Mouse (Mus musculus) neural tube, embryonic 11.5 days (tissue): ENCODE measurements around the gene Fcer1g. TPM values are rescaled to one million over a fixed set of nuclear protein-coding genes. Genes with fewer than 3 reads are reported as not detected.

Experiments
- ATAC-seq: fragments of 200-750 bp; cut with Nextera tagmentation; 2 replicates; pipeline ENCODE4 v1.8.0; 2017; ENCODE audit warnings: moderate number of reproducible peaks, mild to moderate bottlenecking, moderate TSS enrichment, moderate library complexity; ENCODE audit not compliant: insufficient read depth, low FRiP score, low TSS enrichment
- DNase-seq: peaks from one replicate; pipeline ENCODE4 v3.0.0-alpha.2; 2015; ENCODE audit warnings: low spot score
- H3K27ac ChIP-seq: fragments of 300-500 bp; sonication (generic); 2 replicates; pipeline ENCODE4 v1.5.1; 2014; ENCODE audit warnings: low read depth, mild to moderate bottlenecking, low read length
- H3K27me3 ChIP-seq: fragments of 300-500 bp; sonication (generic); 2 replicates; pipeline ENCODE4 v1.6.1; 2014; ENCODE audit warnings: mild to moderate bottlenecking, low read length, mixed read lengths; ENCODE audit not compliant: control insufficient read depth, insufficient read depth
- H3K36me3 ChIP-seq: fragments of 300-500 bp; sonication (generic); 2 replicates; pipeline ENCODE4 v1.6.1; 2014; ENCODE audit warnings: mild to moderate bottlenecking, low read length, moderate library complexity, mixed read lengths; ENCODE audit not compliant: control insufficient read depth, insufficient read depth
- H3K4me1 ChIP-seq: fragments of 300-500 bp; sonication (generic); 2 replicates; pipeline ENCODE4 v1.6.1; 2014; ENCODE audit warnings: low read length, mixed read lengths; ENCODE audit not compliant: control insufficient read depth, insufficient read depth
- H3K4me2 ChIP-seq: fragments of 300-500 bp; sonication (generic); 2 replicates; pipeline ENCODE4 v1.6.1; 2014; ENCODE audit warnings: low read depth, mild to moderate bottlenecking, moderate library complexity
- H3K4me3 ChIP-seq: fragments of 300-500 bp; sonication (generic); 2 replicates; pipeline ENCODE4 v1.5.1; 2014; ENCODE audit warnings: low read depth, low read length
- H3K9ac ChIP-seq: fragments of 300-500 bp; sonication (generic); 2 replicates; pipeline ENCODE4 v1.6.1; 2014; ENCODE audit warnings: mild to moderate bottlenecking, low read length
- H3K9me3 ChIP-seq: fragments of 300-500 bp; sonication (generic); 2 replicates; pipeline ENCODE4 v1.6.1; 2016; ENCODE audit warnings: low read length; ENCODE audit not compliant: control insufficient read depth
- WGBS: fragments of 180-500 bp; shearing (Covaris S2); extraction: QIAGEN DNeasy Blood & Tissue Kit; methylation state at CpG from one replicate; pipeline ENCODE4 v1.1.7; 2014; 5-methylcytosine and 5-hydroxymethylcytosine counted together
- polyA plus RNA-seq: library from polyadenylated mRNA; unstranded; fragments of >200 nt; fragmentation: Nextera tagmentation; extraction: Ambion mirVana; gene quantifications from 2 replicates; pipeline ENCODE4 v1.2.1, GENCODE M21; 2014

Gene Fcer1g
- polyA plus RNA-seq, 1 experiment from 2014 or later: 15.0 TPM

- H3K4me2 ChIP-seq: no peak overlapping the region
- no peaks in the 10 kb centered on the region for H3K4me1 ChIP-seq
- WGBS: 89% methylated on average over 3 of the region's 3 CpGs
- ATAC-seq (no peak), DNase-seq (no peak)
- H3K9me3 ChIP-seq: no peaks in the 10 kb centered on the region
- no peak overlapping the region for H3K27ac ChIP-seq
- peaks cover 2% of the 10 kb centered on the region; the same call in 1 of the 2 replicates for H3K36me3 ChIP-seq
- H3K27me3 ChIP-seq: no peaks in the 10 kb centered on the region
- H3K9ac ChIP-seq: no peak overlapping the region
- H3K4me3 ChIP-seq: no peak overlapping the region
These were observed 26.2 kb upstream of the Fcer1g start for GRCm38 (mm10) chr1:171260316-171260715.

GRCm38 (mm10) chr1:171258921-171259320 lies 24.8 kb upstream of the Fcer1g start:
- Histone ChIP-seq H3K9me3 (no peaks in the 10 kb centered on the region), H3K27me3 (no peaks in the 10 kb centered on the region), H3K9ac (no peak overlapping the region), H3K4me3 (no peak overlapping the region), H3K4me1 (no peaks in the 10 kb centered on the region), H3K4me2 (no peak overlapping the region), H3K36me3 (peaks cover 2% of the 10 kb centered on the region; the same call in 1 of the 2 replicates), H3K27ac (no peak overlapping the region)
- WGBS: 83% methylated on average over 17 of the region's 17 CpGs
- no peak for ATAC-seq
- DNase-seq: no peak

GRCm38 (mm10) chr1:171257781-171258180 lies 23.6 kb upstream of the Fcer1g start:
- Histone ChIP-seq H3K27ac (no peak overlapping the region), H3K4me1 (no peaks in the 10 kb centered on the region), H3K4me3 (no peak overlapping the region), H3K9ac (no peak overlapping the region), H3K36me3 (peaks cover 2% of the 10 kb centered on the region; the same call in 1 of the 2 replicates), H3K4me2 (no peak overlapping the region), H3K9me3 (no peaks in the 10 kb centered on the region), H3K27me3 (no peaks in the 10 kb centered on the region)
- DNase-seq: no peak
- WGBS: 90% methylated on average over 9 of the region's 9 CpGs
- no peak for ATAC-seq

- 0 out of 2 replicates have a peak, but pooled peaks have one; percentile 58 for ATAC-seq
- WGBS: 66% methylated on average over 15 of the region's 15 CpGs
- peak; percentile 69 for DNase-seq
- Histone ChIP-seq H3K4me3 (no peak overlapping the region), H3K9me3 (no peaks in the 10 kb centered on the region), H3K4me1 (peaks cover 5% of the 10 kb centered on the region; the same call in 1 of the 2 replicates), H3K27ac (no peak overlapping the region), H3K9ac (no peak overlapping the region), H3K27me3 (no peaks in the 10 kb centered on the region), H3K4me2 (no peak overlapping the region), H3K36me3 (peaks cover 2% of the 10 kb centered on the region; the same call in 1 of the 2 replicates)
These were observed 22.9 kb upstream of the Fcer1g start for GRCm38 (mm10) chr1:171256937-171257548.

- H3K27me3 ChIP-seq: no peaks in the 10 kb centered on the region
- no peak overlapping the region for H3K4me2 ChIP-seq
- H3K9me3 ChIP-seq: no peaks in the 10 kb centered on the region
- ATAC-seq (no peak), DNase-seq (no peak)
- H3K4me1 ChIP-seq: peaks cover 11% of the 10 kb centered on the region
- no peak overlapping the region for H3K9ac ChIP-seq
- H3K4me3 ChIP-seq: no peak overlapping the region
- 92% methylated on average over 24 of the region's 24 CpGs for WGBS
- peaks cover 2% of the 10 kb centered on the region; the same call in 1 of the 2 replicates for H3K36me3 ChIP-seq
- no peak overlapping the region for H3K27ac ChIP-seq
These were observed 22.1 kb upstream of the Fcer1g start for GRCm38 (mm10) chr1:171256095-171256818.

GRCm38 (mm10) chr1:171252415-171252814 lies 18.2 kb upstream of the Fcer1g start:
- 0 out of 2 replicates have a peak overlapping the region, but pooled peaks have one; percentile 14 for H3K9ac ChIP-seq
- 61% methylated on average over 17 of the region's 17 CpGs for WGBS
- 0 out of 2 replicates have a peak overlapping the region, but pooled peaks have one; percentile 39 for H3K27ac ChIP-seq
- ATAC-seq (no peak), DNase-seq (no peak)
- H3K4me3 ChIP-seq: 0 out of 2 replicates have a peak overlapping the region, but pooled peaks have one; percentile 22
- H3K27me3 ChIP-seq: no peaks in the 10 kb centered on the region
- H3K4me2 ChIP-seq: peak overlapping the region; percentile 36
- peaks cover 30% of the 10 kb centered on the region for H3K4me1 ChIP-seq
- no peaks in the 10 kb centered on the region for H3K36me3 ChIP-seq
- no peaks in the 10 kb centered on the region for H3K9me3 ChIP-seq

GRCm38 (mm10) chr1:171251594-171252324 lies 17.6 kb upstream of the Fcer1g start:
- no peaks in the 10 kb centered on the region for H3K36me3 ChIP-seq
- H3K4me1 ChIP-seq: peaks cover 30% of the 10 kb centered on the region
- 2% methylated on average over 13 of the region's 13 CpGs for WGBS
- ATAC-seq (no peak), DNase-seq (peak; percentile 40)
- peak overlapping the region; percentile 44; the same call in 1 of the 2 replicates for H3K27ac ChIP-seq
- 0 out of 2 replicates have a peak overlapping the region, but pooled peaks have one; percentile 14 for H3K9ac ChIP-seq
- H3K9me3 ChIP-seq: no peaks in the 10 kb centered on the region
- H3K4me2 ChIP-seq: peak overlapping the region; percentile 50
- peak overlapping the region; percentile 22; the same call in 1 of the 2 replicates for H3K4me3 ChIP-seq
- no peaks in the 10 kb centered on the region for H3K27me3 ChIP-seq

- WGBS: 15% methylated on average over 26 of the region's 26 CpGs
- Histone ChIP-seq H3K9me3 (no peaks in the 10 kb centered on the region), H3K4me1 (peaks cover 36% of the 10 kb centered on the region)
These were observed 16.8 kb upstream of the Fcer1g start, which contains the start of gene Ndufs2 for GRCm38 (mm10) chr1:171250680-171251593. TSS of gene Ndufs2 (minus strand) at chr1:171251388.

More at GRCm38 (mm10) chr1:171250680-171251593, 16.8 kb upstream of the Fcer1g start, which contains the start of gene Ndufs2:
- Histone ChIP-seq H3K4me2 (peak within 1 kb of the TSS; percentile 50), H3K27me3 (no peaks in the 10 kb centered on the region), H3K27ac (peak within 1 kb of the TSS; percentile 44; the same call in 1 of the 2 replicates), H3K4me3 (peak within 1 kb of the TSS; percentile 22), H3K9ac (peak within 1 kb of the TSS; percentile 44), H3K36me3 (no peaks in the 10 kb centered on the region)
- peak; percentile 30 for DNase-seq
- ATAC-seq: no peak
